Mouse (Mus musculus) cerebellum, adult 8-10 months (tissue): ENCODE data around the gene Antxrl.
A peak's percentile ranks its signal among the peaks of the same experiment; 100 is the strongest.

ENCODE experiments used
- DNase-seq: peaks from one replicate; pipeline ENCODE4 v3.0.0; 2022

The Antxrl gene

GRCm38 (mm10) chr14:34104892-34105291 lies 52.4 kb downstream of the Antxrl start:
- DNase-seq: peak; percentile 56

GRCm38 (mm10) chr14:34106389-34107062 lies 54.0 kb downstream of the Antxrl start:
- no peak for DNase-seq

GRCm38 (mm10) chr14:34107594-34107993 lies 55.1 kb downstream of the Antxrl start:
- DNase-seq: no peak

GRCm38 (mm10) chr14:34114311-34114710 lies 61.8 kb downstream of the Antxrl start:
- no peak for DNase-seq

GRCm38 (mm10) chr14:34119046-34119723 lies 66.7 kb downstream of the Antxrl start:
- peak; percentile 64 for DNase-seq

GRCm38 (mm10) chr14:34120016-34120910 lies 67.8 kb downstream of the Antxrl start:
- no peak for DNase-seq

- no peak for DNase-seq
Measured at GRCm38 (mm10) chr14:34120923-34121351, 68.4 kb downstream of the Antxrl start.

- DNase-seq: no peak
Measured at GRCm38 (mm10) chr14:34121691-34122090, 69.2 kb downstream of the Antxrl start.
